Mouse (Mus musculus): ENCODE results near the gene Heatr6.

The Heatr6 gene

GRCm38 (mm10) chr11:83747376-83748265, 5.9 kb upstream of the Heatr6 start:
- intact Hi-C loops (cut with DNase I), result no loop called here

GRCm38 (mm10) chr11:83754227-83754626, 731 bp downstream of the Heatr6 start:
- intact Hi-C loops (cut with DNase I), result no loop called here

- intact Hi-C loops (cut with DNase I), result loop anchor here (10.0 kb wide), 1 partner anchor 423 kb away; no protein-coding TSS in a partner anchor
These were observed 13.8 kb downstream of the Heatr6 start for GRCm38 (mm10) chr11:83767306-83767705.

DNA sequence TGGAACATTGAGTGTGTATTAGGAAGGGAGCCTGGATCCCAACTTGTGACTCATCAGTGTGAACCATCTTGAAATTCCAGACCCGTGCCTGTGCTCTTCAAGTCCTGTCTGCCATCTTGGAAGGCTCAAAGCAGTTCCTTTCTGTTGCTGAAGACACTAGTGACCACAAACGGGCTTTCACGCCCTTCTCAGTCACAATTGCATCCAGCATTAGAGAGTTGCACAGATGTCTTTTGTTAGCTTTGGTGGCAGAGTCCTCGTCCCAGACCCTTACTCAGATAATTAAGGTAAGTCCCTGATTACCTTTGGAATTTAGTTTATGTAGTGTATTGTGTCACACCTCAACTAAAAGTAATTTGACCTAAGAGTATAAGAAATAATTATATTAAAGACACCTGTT, 15.5 kb downstream of the Heatr6 start:
- intact Hi-C loops (cut with DNase I), result loop anchor here (10.0 kb wide), 1 partner anchor 424 kb away; no protein-coding TSS in a partner anchor

GRCm38 (mm10) chr11:83771014-83771413, 17.5 kb downstream of the Heatr6 start:
- intact Hi-C loops (cut with DNase I), result no loop called here

DNA sequence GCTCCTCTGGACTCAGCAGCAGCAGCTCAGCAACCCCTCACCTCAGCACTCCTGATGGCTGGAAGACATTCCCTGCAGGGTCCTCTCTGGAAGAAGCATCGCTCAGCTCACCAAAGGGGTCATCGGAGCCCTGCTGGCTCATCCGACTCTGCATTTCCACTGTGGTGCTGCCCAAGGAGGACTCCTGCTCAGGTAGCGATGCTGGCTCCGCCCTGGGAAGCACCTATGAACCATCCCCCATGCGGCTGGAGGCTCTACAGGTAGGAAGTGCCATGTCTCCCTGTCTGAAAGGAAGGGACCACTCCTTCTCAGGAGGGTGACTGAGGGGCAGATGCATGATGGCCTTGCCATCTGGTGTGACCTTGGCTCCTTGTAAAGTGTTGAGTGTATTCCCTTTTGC, 18.8 kb downstream of the Heatr6 start:
- intact Hi-C loops (cut with DNase I), result no loop called here

- intact Hi-C loops (cut with DNase I), result no loop called here
These were observed 20.2 kb downstream of the Heatr6 start for GRCm38 (mm10) chr11:83773691-83774090.

GRCm38 (mm10) chr11:83774324-83774723, 20.8 kb downstream of the Heatr6 start:
- intact Hi-C loops (cut with DNase I), result no loop called here

DNA sequence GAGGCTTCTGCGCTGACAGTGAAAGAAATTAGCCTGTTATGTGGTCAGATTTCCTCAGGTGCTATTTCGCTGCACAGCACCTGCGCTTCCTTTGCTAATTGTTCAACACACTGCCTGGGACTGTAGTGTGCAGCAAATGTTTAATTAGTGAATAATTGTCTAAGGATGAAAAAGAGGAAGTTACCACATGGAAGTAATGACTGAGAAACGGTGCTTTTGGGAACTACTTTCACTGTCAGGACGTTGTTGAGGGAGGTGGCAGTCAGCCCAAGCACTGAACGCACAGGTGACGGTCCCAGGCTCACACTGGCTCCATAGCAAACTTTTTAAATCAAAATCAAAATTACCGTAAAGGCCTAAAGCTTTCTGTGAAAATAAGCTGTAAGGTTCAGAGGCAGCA, 23.3 kb downstream of the Heatr6 start:
- intact Hi-C loops (cut with DNase I), result no loop called here

DNA sequence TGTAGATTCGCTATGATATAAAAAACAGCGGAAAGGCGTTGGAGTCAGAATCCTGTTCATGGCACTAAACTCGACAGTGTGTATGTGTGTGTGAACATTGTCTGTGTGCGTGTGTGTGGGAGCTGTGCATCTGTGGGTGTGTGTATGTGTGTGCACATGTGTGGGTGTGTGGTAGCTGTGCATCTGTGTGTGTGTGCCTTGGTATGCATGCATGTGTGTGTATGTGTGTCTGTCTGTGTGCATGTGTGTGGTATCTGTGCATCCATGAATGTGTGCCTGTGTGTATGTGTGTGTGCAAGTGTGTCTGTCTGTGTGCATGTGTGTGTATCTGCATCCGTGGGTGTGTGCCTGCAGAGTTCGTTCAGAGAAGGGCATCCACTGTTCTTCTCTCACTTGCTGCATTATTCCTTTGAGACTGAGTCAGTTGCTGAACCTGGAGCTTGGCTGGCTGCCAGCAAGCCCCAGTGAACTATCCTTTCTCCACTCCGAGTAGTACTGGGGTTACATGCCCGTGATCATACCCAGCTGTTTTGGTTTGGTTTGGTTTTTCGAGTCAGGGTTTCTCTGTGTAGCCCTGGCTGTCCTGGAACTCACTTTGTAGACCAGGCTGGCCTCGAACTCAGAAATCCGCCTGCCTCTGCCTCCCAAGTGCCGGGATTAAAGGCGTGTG, 30.6 kb downstream of the Heatr6 start:
- intact Hi-C loops (cut with DNase I), result loop anchor here (10.0 kb wide), 1 partner anchor 251 kb away; no protein-coding TSS in a partner anchor

DNA sequence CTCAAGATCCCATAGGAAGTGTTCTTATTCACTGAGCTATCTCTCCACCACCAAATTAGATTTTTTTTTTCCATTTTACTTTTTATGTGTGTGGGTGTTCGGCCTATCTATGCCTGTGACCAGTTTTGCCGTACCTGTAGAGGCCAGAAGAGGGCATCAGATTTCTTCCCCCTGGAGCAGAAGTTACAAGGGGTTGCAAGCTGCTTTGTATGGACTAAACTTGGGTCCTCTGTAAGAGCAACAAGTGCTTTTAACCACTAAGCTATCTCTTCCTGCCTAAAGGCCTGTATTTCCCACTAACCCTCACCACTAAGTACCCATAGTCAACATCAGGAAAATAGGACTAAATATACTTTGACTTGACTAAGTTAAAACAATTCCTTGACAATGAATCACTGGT, 31.2 kb downstream of the Heatr6 start:
- intact Hi-C loops (cut with DNase I), result loop anchor here (5.0 to 10.0 kb wide), 2 partner anchors 153 to 250 kb away; no protein-coding TSS in a partner anchor

DNA sequence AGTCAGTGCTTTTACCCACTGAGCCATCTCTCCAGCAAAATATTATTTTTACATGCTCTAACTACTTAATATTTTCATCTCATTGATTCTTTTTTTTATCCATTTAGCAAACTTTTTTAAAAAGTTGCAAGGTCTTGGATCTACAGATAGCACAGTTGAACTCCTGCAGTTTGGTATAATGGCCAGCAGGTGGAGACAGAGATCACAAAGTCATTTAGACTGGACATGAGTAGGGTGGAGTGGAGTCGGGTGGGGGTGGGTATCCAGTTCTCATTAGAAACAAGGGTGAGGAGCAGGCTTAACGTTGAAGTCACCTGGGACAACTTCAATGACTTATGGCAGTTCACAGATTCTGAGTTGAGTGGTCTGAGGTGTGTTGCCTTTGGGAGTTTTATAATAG, 31.9 kb downstream of the Heatr6 start:
- intact Hi-C loops (cut with DNase I), result loop anchor here (5.0 to 10.0 kb wide), 2 partner anchors 152 to 249 kb away; no protein-coding TSS in a partner anchor

GRCm38 (mm10) chr11:83786835-83787234, 33.3 kb downstream of the Heatr6 start:
- intact Hi-C loops (cut with DNase I), result loop anchor here (5.0 to 10.0 kb wide), 2 partner anchors 150 to 248 kb away; no protein-coding TSS in a partner anchor

DNA sequence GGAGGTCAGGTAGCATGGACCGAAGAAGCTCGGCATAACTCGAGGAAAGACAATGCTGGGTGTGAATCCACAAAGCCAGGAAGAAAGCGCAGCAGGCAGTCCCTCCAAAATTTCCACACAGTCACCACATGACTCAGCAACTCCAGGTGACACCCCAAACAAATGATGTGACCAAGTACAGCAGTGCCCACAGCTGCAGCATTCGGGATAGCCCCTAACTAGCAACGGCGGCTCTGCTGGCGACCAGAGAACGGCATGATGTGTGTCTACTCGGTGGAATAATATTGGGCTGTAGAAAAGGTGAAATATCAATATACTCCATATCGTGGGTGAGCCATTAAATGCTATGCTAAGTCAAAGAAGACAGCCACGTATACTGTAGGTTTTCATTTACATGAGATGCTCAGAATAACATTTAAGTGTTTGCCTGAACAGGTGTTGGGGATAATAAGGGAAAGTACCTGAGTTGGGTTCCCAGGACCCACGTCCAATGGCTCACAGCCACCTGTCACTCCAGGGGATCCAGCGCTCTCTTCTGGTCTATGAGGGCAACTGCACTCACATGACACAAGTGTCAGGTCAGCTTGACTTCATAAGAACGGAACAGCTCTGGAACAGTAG, 34.0 kb downstream of the Heatr6 start:
- intact Hi-C loops (cut with DNase I), result loop anchor here (5.0 to 10.0 kb wide), 2 partner anchors 150 to 247 kb away; no protein-coding TSS in a partner anchor

DNA sequence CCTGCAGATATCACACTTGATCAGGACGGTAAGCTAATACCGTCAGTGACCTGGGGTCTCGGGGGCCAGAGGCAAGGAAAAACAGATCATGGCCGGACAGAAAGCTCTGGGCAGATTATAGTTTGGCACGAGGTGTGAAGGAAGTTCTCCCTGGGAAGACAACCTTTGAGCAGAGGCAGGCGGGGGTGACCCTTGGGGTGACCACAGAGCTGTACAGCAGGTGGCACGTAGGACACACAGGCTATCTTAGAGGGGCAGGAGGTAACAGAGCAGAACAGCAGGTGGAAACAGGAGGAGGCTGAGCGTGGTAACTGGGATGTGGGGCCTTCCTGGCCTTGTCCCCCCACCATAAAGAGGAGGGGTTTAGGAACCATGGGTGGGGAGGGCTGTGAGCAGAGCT, 34.8 kb downstream of the Heatr6 start:
- intact Hi-C loops (cut with DNase I), result loop anchor here (5.0 to 10.0 kb wide), 2 partner anchors 149 to 246 kb away; no protein-coding TSS in a partner anchor

DNA sequence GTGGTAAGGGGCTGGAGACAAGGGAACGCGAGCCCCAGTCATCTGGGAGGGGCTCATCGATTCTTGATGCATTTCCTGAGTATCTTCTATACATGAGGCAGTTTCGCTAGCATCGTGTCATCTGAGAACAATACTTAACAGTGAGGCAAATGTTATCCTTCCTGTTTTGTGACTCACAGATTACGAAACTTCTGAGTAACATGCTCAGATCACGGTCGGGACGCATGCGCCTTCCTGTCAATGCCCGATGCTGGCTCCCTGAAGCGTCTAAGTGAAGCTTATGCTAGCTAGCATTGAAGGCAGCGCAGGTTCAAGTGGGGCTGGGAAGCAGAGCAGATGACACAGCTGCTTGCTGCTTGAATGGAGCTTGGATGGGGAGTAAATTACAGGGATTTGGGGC, 35.8 kb downstream of the Heatr6 start:
- intact Hi-C loops (cut with DNase I), result loop anchor here (5.0 to 10.0 kb wide), 2 partner anchors 148 to 246 kb away; no protein-coding TSS in a partner anchor

DNA sequence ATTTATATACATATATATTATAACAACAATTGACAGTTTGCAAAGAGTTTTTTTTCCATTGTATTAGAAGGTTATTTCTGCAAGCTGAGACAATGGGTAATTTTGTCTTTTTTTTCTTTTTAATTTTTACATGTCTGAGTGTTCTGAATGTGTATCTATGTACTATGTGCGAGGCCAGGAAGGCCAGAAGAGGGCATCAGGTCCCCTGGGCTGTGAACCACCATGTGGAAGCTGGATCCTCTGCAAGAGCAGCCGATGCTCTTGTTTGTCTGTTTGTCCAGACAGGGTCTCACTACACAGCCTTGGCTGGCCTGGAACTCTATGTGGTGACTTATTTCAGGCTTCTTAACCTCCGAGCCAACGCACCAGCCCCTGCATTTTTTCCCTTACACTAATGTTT, 37.6 kb downstream of the Heatr6 start:
- intact Hi-C loops (cut with DNase I), result no loop called here

- intact Hi-C loops (cut with DNase I), result no loop called here
These were observed 38.9 kb downstream of the Heatr6 start for GRCm38 (mm10) chr11:83792316-83792914.

DNA sequence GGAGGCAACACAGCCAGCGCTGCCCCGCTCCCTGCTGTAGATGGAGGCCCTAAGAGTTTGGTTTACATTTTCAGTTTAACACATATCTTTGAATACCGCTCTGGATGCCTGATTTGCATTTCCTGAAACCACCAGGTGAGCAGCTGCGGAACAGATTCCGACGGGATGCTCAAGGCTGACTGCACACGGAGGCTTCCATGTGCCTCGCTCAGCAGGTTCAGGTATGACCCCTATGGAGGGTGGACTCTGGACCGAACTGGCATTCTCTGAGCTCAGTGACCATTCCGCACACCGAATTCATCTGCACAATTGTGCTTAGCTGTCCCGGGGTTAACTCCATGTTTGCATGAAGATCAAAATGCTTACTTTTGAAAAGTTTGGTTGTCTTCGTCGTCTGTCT, 39.8 kb downstream of the Heatr6 start:
- intact Hi-C loops (cut with DNase I), result no loop called here

- intact Hi-C loops (cut with DNase I), result no loop called here
These were observed 42.6 kb downstream of the Heatr6 start for GRCm38 (mm10) chr11:83796112-83796511.

Measured in adrenal gland (tissue).